Mouse (Mus musculus) frontal cortex, adult (tissue): Measurements from ENCODE around the gene Irf2.

Experiments
- ATAC-seq: cut with Nextera tagmentation; 2 replicates; pipeline ENCODE4 v1.9.2; 2017; ENCODE audit warnings: mild to moderate bottlenecking, moderate library complexity, mixed read lengths; ENCODE audit not compliant: low TSS enrichment

The Irf2 gene

DNA sequence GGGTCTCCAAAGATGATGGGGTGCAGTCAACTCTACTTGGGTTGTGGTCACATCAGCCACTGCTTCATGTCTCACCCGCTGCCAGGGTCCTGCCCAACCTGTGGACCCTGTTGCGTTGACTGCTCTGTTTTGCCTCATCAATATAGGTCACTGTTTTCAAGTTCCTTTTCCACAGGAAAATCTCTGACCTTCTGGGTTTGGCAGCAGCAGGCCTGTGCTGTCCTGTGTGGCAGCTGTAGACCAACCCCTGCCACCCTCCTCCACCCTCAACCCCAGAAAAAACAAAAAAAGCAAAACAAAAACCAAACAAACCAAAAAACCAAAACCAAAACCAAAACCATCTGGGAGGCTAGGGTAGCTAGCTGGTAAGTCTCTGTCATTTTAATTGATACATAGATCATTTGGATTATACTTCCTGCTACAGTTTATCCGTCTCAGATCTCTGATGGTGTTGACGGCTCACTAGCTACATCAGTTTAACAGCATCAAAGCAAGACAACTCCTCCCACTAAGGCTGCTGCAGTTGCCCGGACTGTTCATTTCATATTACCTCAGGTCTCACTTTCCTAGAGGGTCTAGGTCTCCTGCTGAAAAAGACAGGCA, 16.3 kb downstream of the Irf2 start:
- ATAC-seq: no peak

DNA sequence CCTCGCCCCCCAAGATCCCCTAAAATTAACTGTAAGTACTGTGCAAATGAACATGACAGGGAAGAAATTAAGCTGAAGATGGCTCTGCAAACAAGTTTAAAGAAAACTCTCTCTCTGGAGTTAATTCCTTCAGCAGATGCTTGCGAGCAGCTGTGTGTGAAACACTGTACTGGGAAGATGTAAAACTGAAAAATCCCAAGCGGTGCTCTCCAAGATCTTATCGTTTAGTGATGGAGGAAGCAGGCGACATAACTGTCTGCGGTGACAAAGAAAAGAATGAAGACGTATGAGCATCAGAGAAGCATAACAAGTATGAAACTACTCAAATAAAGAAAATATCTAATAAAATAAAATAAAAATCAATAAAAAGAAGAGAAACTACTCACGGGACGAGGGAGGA, 18.1 kb downstream of the Irf2 start:
- ATAC-seq: peak; percentile 68

DNA sequence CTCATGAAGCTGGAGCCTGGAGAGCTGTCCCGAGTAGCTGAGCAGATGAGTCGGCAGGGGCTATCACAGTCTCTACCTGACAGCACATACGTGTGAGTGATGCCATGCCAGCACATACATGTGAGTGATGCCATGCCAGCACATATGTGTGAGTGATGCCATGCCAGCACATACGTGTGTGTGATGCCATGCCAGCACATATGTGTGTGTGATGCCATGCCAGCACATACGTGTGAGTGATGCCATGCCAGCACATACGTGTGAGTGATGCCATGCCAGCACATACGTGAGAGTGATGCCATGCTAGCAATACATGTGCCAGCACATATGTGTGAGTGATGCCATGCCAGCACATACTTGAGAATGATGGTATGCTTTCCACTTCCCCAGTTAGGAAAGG, 18.6 kb downstream of the Irf2 start:
- no peak for ATAC-seq

DNA sequence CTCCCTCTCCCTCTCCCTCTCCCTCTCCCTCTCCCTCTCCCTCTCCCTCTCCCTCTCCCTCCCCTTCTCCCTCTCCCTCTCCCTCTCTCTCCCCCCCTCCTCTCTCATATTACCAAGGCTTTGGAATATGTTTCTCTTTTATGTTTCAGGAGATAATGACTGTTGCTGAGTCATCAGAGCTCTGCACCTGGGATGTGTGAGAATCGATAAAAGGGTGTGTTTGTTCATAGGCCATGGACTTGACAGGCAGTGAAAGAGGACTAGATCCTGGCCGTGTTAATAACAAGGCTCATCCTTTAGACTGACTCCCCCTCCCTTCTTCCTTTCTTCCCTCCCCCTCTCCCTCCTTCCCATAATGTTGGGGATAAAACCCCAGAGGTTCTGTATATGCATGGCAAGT, 19.1 kb downstream of the Irf2 start:
- no peak for ATAC-seq

DNA sequence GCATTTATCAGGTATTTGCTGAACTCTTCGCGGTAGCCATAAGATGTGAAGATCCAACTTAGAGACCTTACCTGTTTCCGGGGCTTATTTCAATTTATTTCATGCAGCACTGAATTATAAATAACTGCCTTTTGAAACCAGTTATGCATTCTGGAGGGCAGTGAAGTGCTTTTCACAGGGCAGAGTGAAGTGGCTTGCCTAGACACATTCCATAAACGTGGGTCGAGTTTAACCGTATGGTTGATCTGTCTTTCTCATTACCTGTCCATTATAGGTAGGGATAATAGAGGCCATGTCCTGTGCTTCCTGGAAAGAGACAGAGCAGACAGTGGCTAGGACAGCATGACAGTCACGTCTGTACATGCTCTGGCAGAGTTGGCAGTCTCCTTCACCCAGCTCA, 20.0 kb downstream of the Irf2 start:
- ATAC-seq: no peak

DNA sequence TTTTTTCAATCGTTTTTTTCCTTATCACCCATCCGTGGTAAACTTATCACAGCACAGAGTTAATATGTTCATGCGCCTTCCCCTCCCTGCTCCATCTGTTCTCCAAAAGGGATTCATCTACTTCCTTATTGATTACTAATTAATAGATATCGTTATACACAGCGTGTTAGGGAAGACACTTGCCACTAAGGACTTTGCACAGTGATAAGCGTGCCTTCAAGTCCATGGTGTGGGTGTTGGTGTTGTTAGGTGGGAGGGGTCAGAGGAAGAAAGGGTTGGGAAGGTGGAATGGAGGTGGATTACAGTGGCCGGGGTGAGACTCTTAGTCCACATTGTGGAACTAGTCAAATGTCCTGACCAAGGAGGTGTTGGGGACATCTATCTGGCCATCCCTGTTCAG, 21.2 kb downstream of the Irf2 start:
- ATAC-seq: no peak

DNA sequence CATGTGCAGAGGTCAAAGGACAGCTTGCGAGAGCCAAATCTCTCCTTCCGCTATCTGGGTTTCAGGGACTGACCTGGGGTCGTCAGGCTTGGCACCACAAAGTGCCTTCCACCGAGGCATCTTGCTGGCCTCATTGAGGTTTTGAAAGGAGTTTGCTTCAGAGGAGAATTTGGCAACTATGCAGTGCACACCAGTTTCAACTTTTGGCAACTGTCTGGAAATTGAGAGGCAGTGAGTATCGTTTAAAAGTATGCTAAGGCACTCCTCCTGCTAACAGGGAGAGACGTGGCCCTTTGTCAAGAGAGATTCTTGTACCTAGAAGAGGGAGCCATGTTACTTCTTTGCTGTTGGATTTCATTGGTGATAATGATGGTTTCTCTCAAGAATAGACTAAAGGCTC, 21.9 kb downstream of the Irf2 start:
- ATAC-seq: no peak

DNA sequence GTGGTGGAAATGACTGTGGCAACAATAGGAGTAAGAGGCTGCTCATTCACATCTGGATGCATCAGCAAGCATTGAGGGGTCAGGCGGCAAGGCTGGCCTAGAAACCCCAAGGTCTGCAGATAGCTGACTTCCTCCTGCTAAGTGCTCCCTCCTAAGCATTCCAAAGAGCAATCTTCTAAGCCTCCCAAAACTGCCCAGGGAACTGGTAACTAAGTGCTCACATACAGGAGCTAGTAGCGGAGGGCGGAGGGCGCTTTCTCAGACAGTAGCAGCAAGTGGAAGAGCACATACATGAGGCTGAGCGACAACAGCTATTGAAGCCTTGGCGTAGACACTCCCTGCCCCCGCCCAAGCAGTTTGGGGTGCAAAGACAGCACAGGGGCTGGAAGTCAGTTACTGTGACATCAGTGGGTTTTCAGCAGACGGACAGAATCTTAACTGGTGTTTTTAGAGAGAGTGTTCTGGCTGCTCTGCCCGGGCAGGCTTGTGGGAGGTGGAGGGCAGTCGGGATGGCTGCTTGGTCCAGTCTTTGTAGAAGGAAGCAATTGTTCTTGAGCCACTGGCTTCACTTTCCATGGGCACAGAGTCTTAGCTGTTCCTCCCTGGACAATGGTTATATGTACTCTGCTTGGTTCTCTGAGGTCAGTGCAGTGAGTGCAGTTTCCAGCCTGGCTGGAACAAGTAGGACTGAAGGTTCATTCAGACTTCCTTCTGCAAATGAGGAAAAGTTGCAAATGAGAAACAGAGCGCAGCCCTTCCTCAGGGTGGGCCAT, 30.1 kb downstream of the Irf2 start:
- ATAC-seq: peak; percentile 85

DNA sequence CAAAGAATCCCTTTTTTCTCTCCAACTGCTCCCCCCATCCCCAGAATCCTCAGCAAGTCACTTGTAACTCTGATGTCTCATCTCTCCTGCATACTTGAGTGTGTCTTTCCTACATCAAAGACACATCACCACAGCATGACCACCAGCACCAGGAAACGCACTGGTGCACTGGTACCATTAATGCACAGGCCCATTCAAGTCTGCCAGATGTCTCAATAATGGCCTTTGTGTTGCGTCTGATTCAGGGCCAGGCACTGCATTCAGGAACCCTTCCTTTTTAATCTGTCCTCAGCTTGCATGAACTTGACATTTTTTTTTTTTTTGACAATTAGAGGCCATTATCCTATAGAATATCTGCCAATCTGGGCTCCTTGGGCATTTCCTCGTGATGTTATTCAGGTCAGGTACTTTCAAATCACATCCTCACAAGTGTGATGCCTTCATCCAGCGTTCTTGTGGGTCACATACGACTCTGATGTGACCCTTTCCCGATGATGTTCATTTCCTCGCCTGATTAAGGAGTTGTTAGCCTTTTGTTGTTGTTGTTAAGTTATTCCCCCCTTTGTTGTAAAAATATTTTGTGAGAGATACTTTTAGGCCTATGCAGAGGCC, 31.5 kb downstream of the Irf2 start:
- no peak for ATAC-seq

DNA sequence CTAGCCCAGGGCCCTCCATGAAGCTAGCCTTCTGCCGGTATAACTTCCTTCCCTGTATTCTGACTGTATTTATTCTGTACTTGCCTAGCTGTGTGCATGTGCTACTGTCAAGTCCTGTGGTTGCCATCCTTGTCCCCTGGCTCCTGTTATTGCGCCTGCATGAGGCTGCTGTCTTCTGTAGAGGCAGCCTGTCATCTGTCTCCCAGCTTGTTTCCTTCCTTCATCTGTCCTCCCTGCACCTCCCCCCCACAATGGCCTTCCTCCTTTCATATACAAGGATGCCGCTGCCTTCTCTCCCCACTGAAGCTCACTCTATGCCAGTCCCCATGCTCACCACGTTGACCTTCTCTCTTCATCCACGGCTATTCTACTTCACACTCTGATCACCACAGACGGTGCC, 33.3 kb downstream of the Irf2 start:
- ATAC-seq: no peak

DNA sequence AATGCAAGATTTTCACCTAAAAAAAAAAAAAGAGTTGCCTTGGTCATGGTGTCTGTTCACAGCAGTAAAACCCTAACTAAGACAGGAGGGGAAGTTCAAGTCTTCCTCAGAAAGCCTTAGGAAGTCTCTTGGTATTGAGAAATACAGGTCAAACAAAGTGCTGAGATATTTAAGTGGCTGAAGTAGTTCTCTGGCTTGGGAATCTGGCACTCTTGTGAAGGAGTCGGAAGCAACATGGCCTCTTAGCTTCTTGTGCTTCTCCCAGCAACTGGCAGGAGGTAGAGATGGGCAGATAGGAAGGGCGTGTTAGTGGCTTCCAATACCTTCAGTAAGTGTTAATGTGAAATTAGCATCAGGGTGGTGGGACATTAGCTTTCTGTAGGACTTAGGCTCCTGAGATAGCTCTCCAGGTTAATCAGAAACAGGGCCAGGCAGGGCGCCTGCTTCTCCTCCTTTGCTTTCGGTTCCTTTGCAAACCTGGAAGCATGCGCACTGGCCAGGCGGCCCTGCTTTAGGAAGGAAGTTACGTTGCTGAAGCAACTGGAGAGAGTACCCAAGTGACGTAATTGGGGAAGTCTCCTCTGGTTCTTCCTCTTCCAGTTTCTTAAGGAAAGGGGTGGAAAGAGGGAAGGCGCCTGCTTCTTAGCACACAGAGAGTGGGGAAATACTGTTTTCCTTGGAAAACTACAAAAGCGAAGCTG, 38.4 kb downstream of the Irf2 start:
- peak; percentile 33; the same call in 1 of the 2 replicates for ATAC-seq

DNA sequence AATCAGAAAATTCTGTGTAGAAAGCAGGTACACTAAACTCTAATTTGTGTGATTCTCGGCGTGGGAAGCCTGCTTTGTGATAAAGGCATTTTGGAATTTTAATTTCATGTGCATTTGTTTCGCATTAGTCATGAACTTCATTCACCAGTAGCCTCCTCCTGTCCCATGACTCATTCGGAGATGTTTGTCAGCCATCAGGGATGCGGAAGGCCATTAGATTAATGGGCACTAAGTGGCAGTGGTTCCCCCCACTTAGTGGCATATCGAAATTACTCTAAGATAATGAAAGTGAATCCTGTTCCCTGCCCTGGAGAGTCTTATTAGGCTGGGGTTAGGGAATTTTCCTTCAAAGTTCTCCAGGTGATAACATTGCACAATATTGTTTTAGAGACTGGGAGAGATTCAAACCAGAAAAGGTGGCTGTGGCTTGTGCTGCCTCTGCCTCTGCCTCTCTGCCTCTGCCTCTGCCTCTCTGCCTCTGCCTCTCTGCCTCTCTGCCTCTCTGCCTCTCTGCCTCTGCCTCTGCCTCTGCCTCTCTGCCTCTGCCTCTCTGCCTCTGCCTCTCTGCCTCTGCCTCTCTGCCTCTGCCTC, 41.6 kb downstream of the Irf2 start:
- no peak for ATAC-seq

DNA sequence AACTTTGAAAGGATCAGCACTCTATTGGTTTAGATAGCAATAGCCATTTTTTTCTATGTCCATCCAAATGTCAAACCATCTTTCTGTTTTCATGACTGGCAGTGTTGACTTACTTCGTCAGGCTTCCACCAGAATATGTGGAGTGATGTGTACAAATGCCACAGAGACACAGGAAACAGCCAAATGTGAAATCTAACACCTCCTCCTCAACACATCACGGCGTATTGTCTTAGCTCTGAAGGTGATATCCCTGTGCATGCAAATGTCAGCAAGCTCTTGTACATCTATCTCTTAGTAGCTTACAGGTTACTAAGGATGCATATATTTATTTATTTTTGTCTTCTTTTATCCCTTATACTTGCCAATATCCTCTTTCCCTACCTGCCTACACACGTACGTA, 42.7 kb downstream of the Irf2 start:
- ATAC-seq: no peak

DNA sequence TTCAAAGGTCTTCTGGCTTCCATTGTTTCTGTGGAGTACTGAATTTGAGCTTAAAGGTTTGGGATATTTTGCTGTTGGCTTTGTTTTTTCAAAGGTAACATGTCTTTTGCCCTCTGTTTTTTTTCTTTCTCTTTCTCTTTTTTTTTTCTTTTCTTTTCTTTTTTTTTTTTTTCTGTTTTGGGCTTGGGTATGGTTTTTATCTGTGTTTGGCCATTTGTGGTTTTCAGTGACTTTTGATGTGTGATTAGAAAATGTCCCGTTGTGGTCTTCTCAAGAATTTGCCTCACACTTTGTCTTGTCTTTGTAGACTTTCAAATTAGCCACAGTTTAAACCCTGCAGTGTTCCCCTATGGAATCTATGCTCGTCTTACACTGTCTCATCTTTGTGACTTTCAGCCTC, 45.5 kb downstream of the Irf2 start:
- no peak for ATAC-seq

DNA sequence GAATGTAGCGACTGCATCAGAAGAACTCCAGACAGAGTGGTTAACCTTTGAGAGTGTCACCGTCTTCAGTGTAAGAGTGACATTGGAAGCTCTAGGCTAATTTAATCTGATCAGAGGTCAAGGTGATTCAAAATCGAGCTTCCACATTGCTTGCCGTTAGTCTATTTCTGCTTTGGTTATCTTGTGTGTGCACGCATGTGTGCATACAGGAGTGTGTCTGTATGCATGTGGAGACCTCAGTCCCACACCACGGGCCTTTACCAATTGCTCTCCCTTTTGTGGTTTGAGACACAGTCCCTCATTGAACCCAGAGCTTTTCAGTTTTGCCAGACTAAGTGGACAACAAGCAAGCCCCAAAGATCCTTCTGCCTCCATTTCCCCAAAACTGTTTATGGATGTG, 46.4 kb downstream of the Irf2 start:
- ATAC-seq: no peak

DNA sequence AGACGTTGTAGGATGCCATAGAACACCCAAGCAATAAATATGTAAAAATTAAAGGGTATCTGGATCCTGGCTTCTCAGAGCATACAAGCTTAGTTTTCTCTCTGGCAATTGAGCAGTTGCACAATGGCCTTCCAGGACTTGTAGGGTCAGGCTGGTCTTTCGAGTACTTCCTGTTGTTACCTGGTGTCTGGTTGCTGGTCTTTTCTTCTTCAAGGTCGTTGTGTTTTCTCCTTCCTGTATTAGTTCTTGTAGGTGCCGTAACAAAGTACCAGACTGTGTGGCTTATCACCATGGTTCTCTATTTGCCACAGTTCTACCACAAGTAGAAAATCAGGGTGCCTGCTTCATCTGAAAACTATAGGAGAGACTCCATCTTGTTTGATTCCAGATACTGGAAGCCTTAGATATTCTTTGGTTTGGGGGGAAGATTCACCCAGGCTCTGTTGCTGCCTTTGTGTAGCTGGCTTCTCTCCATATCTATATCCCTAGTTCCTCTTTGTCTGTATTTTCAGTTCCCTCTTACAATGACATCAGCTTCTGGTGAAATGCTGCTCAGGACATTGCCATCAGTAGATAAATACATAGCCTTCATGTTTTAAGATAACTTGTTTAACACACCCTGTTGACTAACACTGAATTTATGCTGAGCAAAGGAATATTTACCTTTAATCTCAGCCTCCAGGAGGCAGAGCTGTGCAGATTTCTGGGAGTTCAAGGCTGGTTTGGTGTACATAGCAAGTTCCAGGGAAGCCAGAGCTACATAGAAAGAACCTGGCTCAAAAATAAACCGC, 49.8 kb downstream of the Irf2 start:
- ATAC-seq: no peak

DNA sequence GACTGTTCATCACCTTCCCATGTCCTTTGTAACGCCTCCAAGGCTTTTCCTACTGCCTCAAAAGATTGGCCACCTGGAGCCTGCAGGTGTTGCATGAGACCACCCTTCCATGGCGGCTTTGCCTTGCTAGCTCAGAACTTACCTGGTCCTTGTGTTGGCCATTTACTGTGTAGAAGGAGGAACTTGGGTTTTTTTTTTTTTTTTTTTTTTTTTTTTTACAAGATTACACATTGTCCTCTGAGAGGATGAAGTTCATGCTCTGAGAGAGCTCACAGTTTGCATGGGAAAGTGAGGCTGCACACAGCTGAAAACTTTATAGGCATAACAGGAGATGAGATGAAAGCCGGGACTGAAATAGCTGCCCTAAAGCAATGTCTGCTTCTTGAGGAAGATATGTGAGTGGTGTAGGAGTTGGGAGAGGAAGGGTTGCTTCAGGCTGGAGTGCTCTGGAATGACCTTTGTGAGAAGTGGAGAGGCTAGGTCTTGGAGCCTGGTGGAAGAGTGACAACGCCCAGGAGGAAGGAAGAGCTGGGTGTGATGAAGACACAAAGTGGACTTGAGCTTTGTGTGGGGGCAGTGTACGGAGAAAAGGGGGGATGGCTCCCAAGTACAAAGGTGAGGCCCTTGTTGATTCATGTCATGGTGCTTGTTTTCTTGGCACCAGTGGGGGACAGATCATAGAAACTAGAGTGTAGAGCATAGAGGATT, 52.3 kb downstream of the Irf2 start:
- no peak for ATAC-seq

DNA sequence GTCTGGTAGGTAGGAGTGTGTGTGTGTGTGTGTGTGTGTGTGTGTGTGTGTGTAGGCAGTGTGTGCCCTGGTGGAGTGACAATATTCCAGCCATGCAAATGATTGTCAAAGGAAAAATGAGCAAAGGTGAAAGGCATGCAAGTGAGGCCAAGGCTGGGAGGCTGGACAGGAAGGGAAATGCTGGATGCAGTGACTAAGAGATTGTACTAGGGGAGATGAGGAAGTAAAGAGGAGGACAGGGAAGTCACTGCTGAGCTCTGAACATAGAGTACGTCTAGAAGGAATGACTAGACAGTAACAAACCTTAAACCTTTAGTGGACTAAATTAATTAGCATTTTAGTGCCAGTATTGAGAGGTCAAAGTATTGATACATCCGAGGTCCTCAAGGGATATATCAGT, 53.1 kb downstream of the Irf2 start:
- ATAC-seq: no peak

DNA sequence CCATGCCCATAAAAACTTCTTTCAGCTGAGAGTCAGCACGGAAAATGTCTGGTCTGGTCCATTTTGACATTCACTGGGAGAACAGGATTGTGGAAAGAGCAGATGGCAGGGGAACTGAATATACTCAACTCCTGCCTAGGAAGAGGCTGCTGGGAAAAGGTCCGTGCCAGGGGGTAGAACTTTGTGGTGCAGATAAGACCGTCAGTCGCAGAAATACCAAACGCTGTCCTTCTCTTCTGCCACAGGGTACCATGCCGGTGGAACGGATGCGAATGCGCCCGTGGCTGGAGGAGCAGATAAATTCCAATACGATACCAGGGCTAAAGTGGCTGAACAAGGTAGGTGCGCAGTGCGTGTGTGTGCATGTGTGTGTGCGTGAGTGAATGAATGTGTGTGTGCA, 53.7 kb downstream of the Irf2 start:
- ATAC-seq: no peak

DNA sequence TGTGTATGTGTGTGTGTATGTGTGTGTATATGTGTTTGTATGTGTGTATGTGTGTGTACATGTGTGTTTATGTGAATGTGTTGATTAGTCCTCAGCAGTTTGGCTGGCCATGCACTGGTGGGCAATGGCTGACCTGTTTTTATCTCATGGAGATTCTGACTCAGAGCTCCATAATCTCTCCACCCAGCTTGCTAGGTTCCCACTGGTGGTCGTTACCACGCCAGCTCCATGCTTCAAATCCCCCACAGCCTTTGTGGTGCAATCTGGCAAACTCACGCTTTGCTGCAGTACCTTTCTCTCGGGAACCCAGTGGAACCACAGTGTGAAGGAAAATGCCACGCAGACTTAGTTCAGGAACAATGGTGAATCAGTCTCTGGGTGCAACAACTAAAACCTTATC, 54.8 kb downstream of the Irf2 start:
- no peak for ATAC-seq

DNA sequence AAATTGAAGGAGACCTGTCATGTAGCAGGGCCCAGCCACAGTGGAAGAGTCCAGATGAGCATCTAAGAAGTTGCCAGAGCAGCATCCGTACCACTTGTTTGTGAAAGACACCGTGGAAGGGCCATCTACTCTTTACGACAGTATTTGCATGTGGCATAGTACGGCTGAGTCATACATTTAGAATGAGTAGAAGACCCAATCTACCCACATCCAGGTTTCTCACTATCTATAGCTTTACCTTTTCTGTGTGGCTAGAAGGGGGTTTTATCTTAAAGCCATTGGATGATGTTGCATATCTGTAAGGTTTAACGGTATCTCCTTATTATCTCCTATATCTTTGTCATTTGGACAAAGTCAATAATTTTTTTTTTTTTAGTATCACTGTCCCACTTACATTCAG, 59.7 kb downstream of the Irf2 start:
- no peak for ATAC-seq
